ENCODE assay signal across 12 mouse cellular contexts in the genomic region with DNA sequence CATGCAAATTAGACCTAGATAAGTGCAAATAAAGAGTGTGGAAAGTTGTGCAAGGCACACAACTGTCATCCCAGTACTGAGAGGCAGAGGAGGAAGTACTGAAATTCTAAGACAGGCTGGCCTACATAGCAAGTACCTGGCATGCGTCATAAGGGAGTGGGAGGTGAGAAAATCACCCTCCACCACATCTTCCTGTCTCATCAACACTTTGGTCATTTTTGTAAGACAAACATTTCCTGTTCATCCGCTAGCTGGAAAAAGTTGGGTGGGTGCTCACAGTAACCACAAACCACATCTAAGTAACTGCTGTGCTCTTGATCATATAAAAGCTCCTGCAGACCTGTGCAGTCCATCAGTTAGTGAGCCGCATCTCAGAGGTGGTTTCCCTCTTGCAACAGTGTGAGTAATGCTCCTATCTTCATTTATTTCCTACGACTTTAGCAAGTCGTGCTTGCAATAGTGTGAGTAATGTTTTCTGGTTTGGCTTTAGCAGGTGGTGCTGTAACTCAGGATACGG.
DNase-seq lines count a peak whose midpoint lies in the region; ATAC-seq and TF ChIP-seq lines count a peak whose summit lies in the region.
"Had no signal": no experiment of that assay in that cellular context is flagged by ENCODE, and none has a peak within 500 bp of the region (broad histone marks: within the 10 kb centered on the region; RNA-seq: fewer than 3 reads in every experiment).

No protein-coding gene starts in this region.

- H3K36me3 ChIP-seq in spleen, adult 2 months (ENCODE audit: control insufficient read depth, insufficient read depth, low read length): no peaks in the 10 kb centered on the region
- H3K36me3 ChIP-seq in myocyte (ENCODE audit: control insufficient read depth, insufficient read depth): no peaks in the 10 kb centered on the region
- H3K36me3 ChIP-seq in stomach, postnatal 0 days (ENCODE audit: control insufficient read depth, insufficient read depth, low read length): no peaks in the 10 kb centered on the region

- no peak overlapping the region for H3K4me2 ChIP-seq in myocyte (ENCODE audit: low read depth)
- no peak overlapping the region for H3K4me2 ChIP-seq in stomach, postnatal 0 days (replicated peaks; ENCODE audit: low read depth)

- peak overlapping the region; percentile 58 for H3K27ac ChIP-seq in spleen, adult 2 months (ENCODE audit: insufficient read depth, low read length)
- H3K27ac ChIP-seq in stomach, postnatal 0 days (replicated peaks): no peak overlapping the region

- no peak for TF ChIP-seq CTCF in spleen, adult 2 months (IDR thresholded peaks at IDR 0.05; ENCODE audit: extremely low read depth, insufficient read depth, insufficient read length, insufficient replicate concordance)
- no peak for TF ChIP-seq CTCF in stomach, postnatal 0 days (IDR thresholded peaks at IDR 0.05; ENCODE audit: low read depth)

- 11% methylated on average over 6 of the region's 6 CpGs for WGBS in spleen, adult 2 months
- 79% methylated on average over 6 of the region's 6 CpGs for WGBS in stomach, postnatal 0 days

- H3K27me3 ChIP-seq in spleen, adult 2 months (ENCODE audit: control insufficient read depth, insufficient read depth, low read length): no peaks in the 10 kb centered on the region
- no peaks in the 10 kb centered on the region for H3K27me3 ChIP-seq in myocyte (ENCODE audit: control insufficient read depth, insufficient read depth, insufficient read length)
- H3K27me3 ChIP-seq in stomach, postnatal 0 days (ENCODE audit: control insufficient read depth, insufficient read depth, low read length): no peaks in the 10 kb centered on the region

- no peaks in the 10 kb centered on the region for H3K9me3 ChIP-seq in stomach, postnatal 0 days (ENCODE audit: control insufficient read depth, low read length)

- no peak overlapping the region for H3ac ChIP-seq in myocyte (ENCODE audit: control insufficient read depth, insufficient read length)

- H3K4me1 ChIP-seq in spleen, adult 2 months (ENCODE audit: control insufficient read depth, insufficient read depth, insufficient read length): no peaks in the 10 kb centered on the region; the same call in 1 of the 2 replicates
- no peaks in the 10 kb centered on the region for H3K4me1 ChIP-seq in stomach, postnatal 0 days (replicated peaks; ENCODE audit: control insufficient read depth, insufficient read depth)

- no peak overlapping the region for H3K9ac ChIP-seq in stomach, postnatal 0 days (ENCODE audit: low read length)

- no peak for TF ChIP-seq POLR2A in spleen, adult 2 months (IDR thresholded peaks at IDR 0.05; ENCODE audit: low read depth, low read length)
- TF ChIP-seq POLR2A in myocyte (IDR thresholded peaks at IDR 0.05; ENCODE audit: insufficient read length, low read depth): no peak

- DNase-seq in spleen, adult 2 months (ENCODE audit: low read depth in 1 of 2, low spot score in 2 of 2): peak; percentile 22 to 81
- no peak for DNase-seq in spleen, postnatal 4 days (ENCODE audit: low spot score in 2 of 2)
- peak; percentile 95 for DNase-seq in T-cell, adult 2 months (ENCODE audit: low spot score)
- DNase-seq in thymus, postnatal 4 days: peak; percentile 41
- no peak for DNase-seq in gastrocnemius, postnatal 10 days
- no peak for DNase-seq in layer of hippocampus, postnatal 14 days (ENCODE audit: low spot score in 2 of 2)
- no peak for DNase-seq in stomach, postnatal 0 days (ENCODE audit: low spot score)
- DNase-seq: heart, postnatal 36 days; kidney, adult 8-10 months; midbrain, embryonic 14.5 days had no signal

- no peaks in the 10 kb centered on the region for H3K79me2 ChIP-seq in myocyte (ENCODE audit: control insufficient read depth, insufficient read depth)

- no peak for ATAC-seq in stomach, postnatal 0 days (ENCODE audit: low FRiP score, low TSS enrichment)
- ATAC-seq: forebrain, embryonic 14.5 days had no signal

- TF ChIP-seq EP300 in stomach, postnatal 0 days (optimal IDR thresholded peaks at IDR 0.05): no peak

- no peak overlapping the region for H3K4me3 ChIP-seq in spleen, adult 2 months (ENCODE audit: extremely low read depth, insufficient read depth, insufficient read length)
- no peak overlapping the region for H3K4me3 ChIP-seq in myocyte
- H3K4me3 ChIP-seq in stomach, postnatal 0 days (ENCODE audit: low read depth, low read length): no peak overlapping the region

TF ChIP-seq in myocyte, 11 proteins besides CTCF, POLR2A, EP300 and RAD21:
- peak in 1 of 3 experiments; percentile 32 for TF ChIP-seq MYOD1 (IDR thresholded peaks at IDR 0.05; ENCODE audit: control insufficient read depth in 1 of 3, insufficient read length in 2 of 3, low read depth in 2 of 3)
- TF ChIP-seq TCF12 (IDR thresholded peaks at IDR 0.05; ENCODE audit: insufficient read depth, poor library complexity, severe bottlenecking): no peak
- TF ChIP-seq CEBPB (IDR thresholded peaks at IDR 0.05; ENCODE audit: insufficient read depth, poor library complexity, severe bottlenecking): peak; percentile 78
TF ChIP-seq in myocyte: peak in this region for 2.

Comparison
In these comparisons a context has a peak if more than half of its experiments do, and no peak if none do; other contexts are left out.
1. DNase-seq: peak in spleen, adult 2 months (2 of 2), T-cell, adult 2 months (single experiment) and thymus, postnatal 4 days (single experiment); none in spleen, postnatal 4 days (0 of 2), gastrocnemius, postnatal 10 days (single experiment), layer of hippocampus, postnatal 14 days (0 of 2) and stomach, postnatal 0 days (single experiment).